Mouse (Mus musculus): ENCODE results near the gene Ace. TPM values are rescaled to one million over a fixed set of nuclear protein-coding genes. Genes with fewer than 3 reads are reported as not detected.
A peak's percentile ranks its signal among the peaks of the same experiment; 100 is the strongest.

The Ace gene
- polyA plus RNA-seq, 1 experiment: 8.9 TPM

DNA sequence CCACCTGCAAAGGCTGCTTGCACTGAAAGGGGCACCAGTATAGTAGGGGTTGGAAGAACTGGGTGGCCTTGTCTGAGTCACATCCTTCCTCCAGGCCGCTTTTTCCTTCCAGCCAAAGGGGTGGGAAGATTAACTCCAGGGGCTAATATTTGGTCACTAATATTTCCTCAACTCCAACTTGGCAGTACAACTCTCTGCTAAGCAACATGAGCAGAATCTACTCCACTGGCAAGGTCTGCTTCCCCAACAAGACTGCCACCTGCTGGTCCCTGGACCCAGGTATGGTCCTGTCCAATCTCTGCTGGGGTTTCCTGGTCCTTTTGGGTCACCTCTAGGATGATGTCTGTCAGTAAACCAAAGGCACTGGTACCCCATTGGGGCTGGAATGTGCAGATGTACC, 1.8 kb downstream of the Ace start:
- no peak for DNase-seq (ENCODE audit: low read depth)
- TF ChIP-seq POLR2A (IDR thresholded peaks at IDR 0.05; ENCODE audit: borderline replicate concordance, extremely low read depth, insufficient read depth, insufficient read length, poor library complexity, severe bottlenecking): no peak
- peak; percentile 44; the same call in 1 of the 2 replicates for TF ChIP-seq CTCF (IDR thresholded peaks at IDR 0.05; ENCODE audit: borderline replicate concordance, extremely low read depth, insufficient read depth, insufficient read length)

GRCm38 (mm10) chr11:105974593-105974992, 6.8 kb downstream of the Ace start:
- no peak for DNase-seq (ENCODE audit: low read depth)
- no peak for TF ChIP-seq CTCF (IDR thresholded peaks at IDR 0.05; ENCODE audit: borderline replicate concordance, extremely low read depth, insufficient read depth, insufficient read length)
- no peak for TF ChIP-seq POLR2A (IDR thresholded peaks at IDR 0.05; ENCODE audit: borderline replicate concordance, extremely low read depth, insufficient read depth, insufficient read length, poor library complexity, severe bottlenecking)

GRCm38 (mm10) chr11:105975050-105975449, 7.3 kb downstream of the Ace start:
- TF ChIP-seq POLR2A (IDR thresholded peaks at IDR 0.05; ENCODE audit: borderline replicate concordance, extremely low read depth, insufficient read depth, insufficient read length, poor library complexity, severe bottlenecking): no peak
- no peak for TF ChIP-seq CTCF (IDR thresholded peaks at IDR 0.05; ENCODE audit: borderline replicate concordance, extremely low read depth, insufficient read depth, insufficient read length)
- DNase-seq (ENCODE audit: low read depth): no peak

- no peak for DNase-seq (ENCODE audit: low read depth)
- TF ChIP-seq POLR2A (IDR thresholded peaks at IDR 0.05; ENCODE audit: borderline replicate concordance, extremely low read depth, insufficient read depth, insufficient read length, poor library complexity, severe bottlenecking) (no peak), CTCF (IDR thresholded peaks at IDR 0.05; ENCODE audit: borderline replicate concordance, extremely low read depth, insufficient read depth, insufficient read length) (no peak)
Measured at GRCm38 (mm10) chr11:105975636-105976035, 7.9 kb downstream of the Ace start.

DNA sequence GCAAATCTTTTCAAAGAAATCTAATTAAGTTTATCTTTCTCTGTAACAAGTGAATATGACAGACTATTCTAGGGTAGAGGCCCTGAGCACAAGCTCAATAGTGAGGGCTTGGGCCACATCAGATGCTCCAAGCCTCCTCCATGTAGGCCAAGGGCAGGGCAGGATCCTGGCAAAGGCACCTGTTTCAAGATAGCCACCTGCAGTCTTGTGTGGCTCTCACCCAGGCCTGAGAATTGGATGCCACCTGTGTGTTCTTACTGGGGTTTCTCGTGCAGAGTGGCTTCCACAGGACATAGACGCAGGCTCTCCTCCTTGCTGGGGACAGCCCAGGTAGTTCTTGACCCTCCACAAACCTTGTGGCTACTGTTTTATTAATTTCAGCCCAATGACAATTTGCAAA, 10.5 kb downstream of the Ace start:
- TF ChIP-seq CTCF (IDR thresholded peaks at IDR 0.05; ENCODE audit: borderline replicate concordance, extremely low read depth, insufficient read depth, insufficient read length) (no peak), POLR2A (IDR thresholded peaks at IDR 0.05; ENCODE audit: borderline replicate concordance, extremely low read depth, insufficient read depth, insufficient read length, poor library complexity, severe bottlenecking) (no peak)
- no peak for DNase-seq (ENCODE audit: low read depth)

DNA sequence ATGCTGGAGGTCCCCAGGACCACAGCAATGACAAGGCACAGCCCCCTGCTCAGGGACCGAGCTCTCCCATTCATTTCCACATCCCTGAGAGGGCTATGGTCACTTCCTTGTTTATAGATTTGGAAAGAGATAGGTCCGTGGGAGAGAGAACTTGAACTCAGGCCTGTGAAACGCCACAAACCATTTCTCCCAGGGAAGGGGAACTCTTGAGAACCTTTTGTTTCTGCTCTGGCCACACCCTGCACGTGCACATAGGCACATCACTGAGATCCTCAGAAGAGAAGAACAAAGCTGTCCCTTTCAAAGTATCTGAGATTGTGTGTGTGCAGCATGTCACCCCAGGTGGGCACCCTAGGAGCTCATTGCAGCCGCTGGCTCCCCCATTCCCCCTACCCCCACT, 10.9 kb downstream of the Ace start:
- TF ChIP-seq POLR2A (IDR thresholded peaks at IDR 0.05; ENCODE audit: borderline replicate concordance, extremely low read depth, insufficient read depth, insufficient read length, poor library complexity, severe bottlenecking) (no peak), CTCF (IDR thresholded peaks at IDR 0.05; ENCODE audit: borderline replicate concordance, extremely low read depth, insufficient read depth, insufficient read length) (no peak)
- DNase-seq (ENCODE audit: low read depth): no peak

DNA sequence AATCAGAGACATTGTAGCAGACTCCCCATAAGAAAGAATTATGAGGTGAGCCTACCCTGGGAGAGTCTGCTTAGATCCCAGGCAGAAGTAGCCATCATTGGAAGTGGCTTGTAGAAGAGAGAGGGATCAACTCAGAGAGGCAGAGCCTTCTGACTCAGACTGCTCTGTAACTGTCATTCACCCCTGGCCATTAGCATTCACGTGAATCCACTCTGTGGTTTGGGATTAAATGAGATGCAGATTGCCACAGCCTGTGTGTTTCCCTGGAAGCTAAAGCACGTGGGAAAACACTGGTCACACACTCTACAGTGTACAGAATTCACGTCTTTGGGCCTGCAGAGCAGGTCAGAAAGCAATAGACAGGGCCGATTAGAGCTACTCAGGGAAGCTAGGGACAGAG, 16.7 kb downstream of the Ace start:
- TF ChIP-seq CTCF (IDR thresholded peaks at IDR 0.05; ENCODE audit: borderline replicate concordance, extremely low read depth, insufficient read depth, insufficient read length) (no peak), POLR2A (IDR thresholded peaks at IDR 0.05; ENCODE audit: borderline replicate concordance, extremely low read depth, insufficient read depth, insufficient read length, poor library complexity, severe bottlenecking) (no peak)
- no peak for DNase-seq (ENCODE audit: low read depth)

- DNase-seq (ENCODE audit: low read depth): no peak
- TF ChIP-seq POLR2A (IDR thresholded peaks at IDR 0.05; ENCODE audit: borderline replicate concordance, extremely low read depth, insufficient read depth, insufficient read length, poor library complexity, severe bottlenecking) (no peak), CTCF (IDR thresholded peaks at IDR 0.05; ENCODE audit: borderline replicate concordance, extremely low read depth, insufficient read depth, insufficient read length) (no peak)
Measured at GRCm38 (mm10) chr11:105987446-105987845, 19.7 kb downstream of the Ace start.

- TF ChIP-seq CTCF (IDR thresholded peaks at IDR 0.05; ENCODE audit: borderline replicate concordance, extremely low read depth, insufficient read depth, insufficient read length) (no peak), POLR2A (IDR thresholded peaks at IDR 0.05; ENCODE audit: borderline replicate concordance, extremely low read depth, insufficient read depth, insufficient read length, poor library complexity, severe bottlenecking) (no peak)
- no peak for DNase-seq (ENCODE audit: low read depth)
Measured at GRCm38 (mm10) chr11:105989446-105989845, 21.7 kb downstream of the Ace start.

DNA sequence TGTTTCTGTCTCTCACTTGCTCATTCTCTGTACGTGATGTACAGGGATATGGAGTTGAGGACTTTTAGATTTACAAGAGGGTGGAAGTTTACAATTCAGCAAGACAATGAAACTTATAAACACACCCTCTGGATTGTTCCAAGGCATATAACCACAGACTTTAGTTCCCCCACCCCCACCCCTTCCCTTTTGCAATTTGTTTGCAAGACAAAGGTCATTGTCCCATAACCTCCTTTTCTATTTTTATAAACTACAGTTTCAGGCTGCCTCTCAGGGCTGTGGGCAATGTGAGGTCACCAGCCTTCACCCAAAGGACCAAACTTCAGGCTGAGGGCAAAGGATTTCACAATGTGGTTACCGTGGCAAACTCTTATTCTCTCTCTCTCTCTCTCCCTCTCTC, 22.5 kb downstream of the Ace start:
- no peak for DNase-seq (ENCODE audit: low read depth)
- TF ChIP-seq POLR2A (IDR thresholded peaks at IDR 0.05; ENCODE audit: borderline replicate concordance, extremely low read depth, insufficient read depth, insufficient read length, poor library complexity, severe bottlenecking): no peak
- TF ChIP-seq CTCF (IDR thresholded peaks at IDR 0.05; ENCODE audit: borderline replicate concordance, extremely low read depth, insufficient read depth, insufficient read length): no peak

- no peak for TF ChIP-seq POLR2A (IDR thresholded peaks at IDR 0.05; ENCODE audit: borderline replicate concordance, extremely low read depth, insufficient read depth, insufficient read length, poor library complexity, severe bottlenecking)
- no peak for TF ChIP-seq CTCF (IDR thresholded peaks at IDR 0.05; ENCODE audit: borderline replicate concordance, extremely low read depth, insufficient read depth, insufficient read length)
- DNase-seq (ENCODE audit: low read depth): no peak
Measured at GRCm38 (mm10) chr11:105994375-105994774, 26.6 kb downstream of the Ace start, which contains the start of gene Ace3. Gene Ace3, plus strand, starts transcription at chr11:105994675.

GRCm38 (mm10) chr11:106000062-106000461, 32.3 kb downstream of the Ace start:
- DNase-seq (ENCODE audit: low read depth): no peak
- TF ChIP-seq POLR2A (IDR thresholded peaks at IDR 0.05; ENCODE audit: borderline replicate concordance, extremely low read depth, insufficient read depth, insufficient read length, poor library complexity, severe bottlenecking) (no peak), CTCF (IDR thresholded peaks at IDR 0.05; ENCODE audit: borderline replicate concordance, extremely low read depth, insufficient read depth, insufficient read length) (no peak)
